Mouse (Mus musculus): Measurements from ENCODE around the gene Cma2.
"Not testable (repeated sequence)": the region's sequence is repeated elsewhere in the genome, so short reads cannot be mapped to it uniquely, and the experiment has no call there.

Gene Cma2

GRCm38 (mm10) chr14:55950346-55951030, at the start of gene Cma2:
Cma2 (plus strand) TSS chr14:55950980.
- DNase-seq (ENCODE audit: low spot score in 2 of 2), result no peak

DNA sequence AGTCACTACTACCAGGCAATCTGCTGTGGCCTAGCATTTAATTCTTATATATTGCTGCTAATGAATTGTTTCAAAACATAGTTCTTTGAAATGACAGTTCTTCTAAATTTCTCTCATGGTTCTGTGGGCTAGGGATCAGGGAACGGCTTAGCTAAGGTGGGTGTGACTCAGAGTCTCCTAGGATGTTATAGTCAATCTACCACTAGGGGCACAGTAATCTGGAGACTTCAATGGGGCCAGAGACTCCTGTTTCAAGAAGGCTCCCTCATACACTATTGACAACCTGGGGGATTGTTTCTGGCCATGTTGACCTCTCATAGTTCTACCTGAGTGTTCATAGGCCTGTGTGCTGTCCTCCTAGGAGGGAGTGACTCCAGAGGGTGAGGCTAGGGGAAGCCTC, 45.3 kb upstream of the Cma2 start:
- DNase-seq (ENCODE audit: low spot score in 2 of 2), result no peak

GRCm38 (mm10) chr14:55913406-55913805, 37.4 kb upstream of the Cma2 start:
- no peak for DNase-seq (ENCODE audit: low spot score in 2 of 2)

DNA sequence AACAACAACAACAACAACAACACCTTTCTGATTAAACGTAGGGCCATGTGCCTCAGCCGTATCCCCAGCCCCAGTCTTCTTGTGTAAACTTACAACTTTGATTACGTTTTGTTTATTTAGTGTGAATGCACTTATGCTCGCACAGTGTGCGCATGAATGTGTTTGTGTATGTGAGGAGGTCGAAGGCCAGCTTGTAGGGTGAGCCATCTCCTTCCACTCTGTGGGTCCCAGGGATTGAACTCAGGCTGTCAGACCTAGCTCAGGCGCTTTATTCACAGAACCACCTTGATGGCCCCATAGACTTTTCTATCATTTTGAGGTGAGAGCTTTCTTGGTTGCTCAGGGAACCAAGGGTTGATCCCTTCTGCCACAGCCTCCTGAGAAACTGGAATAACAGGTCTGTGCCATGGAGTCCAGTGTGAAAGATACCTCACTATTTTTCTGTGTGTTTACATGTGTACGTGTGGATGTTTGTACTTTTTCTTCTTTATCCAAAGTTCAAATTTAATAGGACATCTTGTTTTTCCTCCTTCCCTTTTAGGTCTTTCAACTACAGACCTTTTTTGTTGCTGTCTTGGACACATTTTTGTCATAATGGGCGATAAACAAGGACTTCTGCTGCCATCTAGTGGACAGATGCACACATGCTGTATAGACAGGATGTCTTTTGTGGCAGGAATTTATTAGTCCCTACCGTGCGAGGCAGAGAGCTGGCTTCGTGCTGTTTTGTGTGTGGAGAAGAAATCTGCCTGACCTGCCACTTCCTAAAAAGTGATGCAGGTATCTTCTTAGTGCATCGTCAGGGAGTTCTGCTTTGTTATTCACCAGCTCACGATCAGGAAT, 32.3 kb upstream of the Cma2 start:
- peak; percentile 71 to 75 for DNase-seq (ENCODE audit: low spot score in 2 of 2)

- no peak for DNase-seq (ENCODE audit: low spot score in 2 of 2)
Measured at GRCm38 (mm10) chr14:55922475-55923232, 28.1 kb upstream of the Cma2 start.

DNA sequence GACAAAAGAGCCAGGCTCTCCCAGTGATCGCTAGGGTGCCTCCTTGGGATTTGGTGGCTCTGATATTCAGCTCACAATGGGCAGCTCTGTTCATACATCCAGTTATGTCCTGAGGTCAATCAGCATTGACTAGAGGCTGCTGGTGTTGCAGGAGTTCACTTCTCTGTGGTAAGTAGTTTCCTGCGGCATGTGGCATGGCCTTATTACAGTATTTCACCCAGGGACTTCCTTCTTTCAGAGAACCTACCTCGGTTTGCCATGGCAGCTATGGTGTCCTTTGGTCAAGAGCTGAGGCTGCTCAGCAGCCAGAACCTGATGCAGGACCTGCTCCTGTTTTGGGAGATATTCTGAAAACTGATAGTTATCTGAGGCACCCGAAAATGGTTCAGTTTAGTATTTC, 23.9 kb upstream of the Cma2 start:
- no peak for DNase-seq (ENCODE audit: low spot score in 2 of 2)

DNA sequence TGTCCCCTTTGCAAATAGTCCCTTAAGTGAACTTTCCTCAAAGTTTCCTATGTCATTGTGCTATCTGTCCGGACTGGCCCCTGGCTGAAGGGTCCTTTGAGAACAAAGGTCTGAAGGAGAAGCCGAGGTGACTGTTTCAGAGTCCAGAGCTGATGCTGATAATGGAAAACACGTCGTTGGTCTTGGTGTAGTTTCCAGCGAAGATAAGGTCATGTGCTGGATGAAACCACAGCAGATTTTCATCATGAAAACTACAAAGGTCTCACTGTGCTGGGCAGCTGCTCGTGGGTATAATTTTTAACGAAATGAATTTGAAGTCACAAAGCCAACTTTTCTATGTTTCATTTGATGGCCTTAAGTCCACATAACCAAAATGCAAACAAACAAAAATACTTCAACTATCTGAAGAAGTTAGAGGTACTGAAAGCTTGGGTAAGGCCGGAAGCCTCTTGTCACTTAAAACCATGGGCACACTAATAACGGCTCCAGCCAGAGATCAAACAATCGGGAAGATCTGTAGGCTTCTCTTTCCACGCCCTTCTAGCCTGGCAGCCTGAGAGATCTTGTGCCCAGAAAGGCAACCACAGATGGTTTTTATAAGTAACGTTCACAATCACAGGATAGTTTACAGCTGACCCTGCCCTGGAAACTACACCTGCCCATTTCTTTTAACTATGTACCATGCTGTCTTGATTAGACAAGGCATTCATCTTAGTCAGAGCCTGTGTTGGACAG, 21.4 kb upstream of the Cma2 start:
- DNase-seq (ENCODE audit: low spot score in 2 of 2), result no peak

- DNase-seq (ENCODE audit: low spot score in 2 of 2), result no peak
Measured at GRCm38 (mm10) chr14:55933586-55933985, 17.2 kb upstream of the Cma2 start.

DNA sequence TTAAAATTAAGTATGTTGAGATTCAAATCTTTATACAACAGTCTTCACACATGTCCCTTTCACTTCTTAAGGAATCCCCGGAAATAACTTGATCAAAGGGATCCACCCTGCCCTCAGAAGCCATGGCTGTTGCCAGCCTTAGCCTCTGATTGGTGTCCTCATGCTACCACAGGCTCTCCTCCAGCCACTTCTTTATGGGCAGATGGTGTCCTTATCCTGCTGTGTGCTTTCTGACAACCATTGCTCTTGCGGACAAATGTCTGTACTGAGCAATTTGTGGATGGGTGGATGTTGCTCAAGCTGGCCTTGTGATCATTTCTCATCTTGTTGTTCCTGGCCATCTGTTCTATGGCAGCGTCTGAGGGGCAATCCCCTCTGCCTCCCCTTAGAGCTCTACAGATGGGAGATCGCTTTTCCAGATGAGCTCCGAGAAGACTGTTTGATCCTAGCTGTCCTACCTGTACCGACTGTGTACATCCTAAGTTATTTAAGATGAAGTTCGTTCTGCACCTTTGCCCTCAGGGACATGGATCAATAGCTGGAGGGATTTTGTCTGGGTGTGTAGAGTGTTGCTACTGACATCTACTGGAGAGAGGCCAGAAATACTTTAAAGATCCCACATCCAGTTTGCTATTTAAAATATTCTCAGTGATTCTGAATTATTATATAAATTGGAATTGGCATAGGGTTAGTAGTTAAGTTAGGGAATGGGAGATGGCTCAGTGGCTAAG, 10.5 kb upstream of the Cma2 start:
- DNase-seq (ENCODE audit: low spot score in 2 of 2), result no peak

DNA sequence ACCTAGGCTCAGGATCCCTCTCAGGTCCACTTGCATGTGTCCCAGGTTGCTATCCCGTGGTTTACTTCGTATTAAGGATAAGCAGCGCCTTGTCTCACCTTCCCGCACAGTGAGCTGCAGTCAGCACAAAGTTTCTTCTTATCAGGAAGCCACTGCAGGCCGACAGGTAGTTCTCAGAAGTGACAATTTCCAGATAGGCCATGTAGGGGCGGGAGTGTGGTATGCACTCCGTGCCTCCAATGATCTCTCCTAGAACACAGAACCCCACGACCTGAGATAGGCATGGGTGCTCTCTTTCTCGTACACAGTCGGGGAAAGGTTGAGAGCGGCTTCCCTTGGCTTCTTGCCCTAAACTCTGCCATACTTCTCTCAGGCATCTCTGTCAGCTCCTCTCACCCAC, 7.2 kb upstream of the Cma2 start:
- DNase-seq (ENCODE audit: low spot score in 2 of 2), result no peak

GRCm38 (mm10) chr14:55944575-55944974, 6.2 kb upstream of the Cma2 start, which contains the start of gene Cma1:
Cma1 (minus strand) TSS chr14:55944675.
- peak in 1 of 2 experiments; percentile 16 for DNase-seq (ENCODE audit: low spot score in 2 of 2)

- DNase-seq (ENCODE audit: low spot score in 2 of 2), result peak; percentile 48 to 72
Measured at GRCm38 (mm10) chr14:55946269-55946969, 4.4 kb upstream of the Cma2 start.

DNA sequence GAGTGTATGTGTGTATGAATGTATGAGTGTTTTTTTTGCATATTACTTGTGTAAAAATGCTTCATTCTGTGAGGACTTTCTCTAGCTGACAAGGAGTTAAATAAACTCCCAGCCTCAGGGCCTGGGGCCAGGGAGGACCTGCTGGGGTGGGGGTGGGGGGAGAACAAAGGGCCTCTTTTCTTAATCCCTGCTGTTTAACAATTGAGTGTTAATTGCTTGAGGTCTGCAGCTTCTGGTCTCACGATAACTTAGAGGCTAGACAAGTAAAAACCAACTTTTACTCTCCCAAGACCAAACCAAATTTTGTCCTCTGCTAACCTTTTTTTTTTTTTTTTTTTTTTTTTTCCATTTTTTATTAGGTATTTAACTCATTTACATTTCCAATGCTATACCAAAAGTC, 12.5 kb downstream of the Cma2 start:
- no peak for DNase-seq (ENCODE audit: low spot score in 2 of 2)

GRCm38 (mm10) chr14:55963900-55964299, 13.1 kb downstream of the Cma2 start:
- not testable (repeated sequence) for DNase-seq (ENCODE audit: low spot score in 2 of 2)

- not testable (repeated sequence) for DNase-seq (ENCODE audit: low spot score in 2 of 2)
Measured at GRCm38 (mm10) chr14:55987464-55987863, 36.7 kb downstream of the Cma2 start.

DNA sequence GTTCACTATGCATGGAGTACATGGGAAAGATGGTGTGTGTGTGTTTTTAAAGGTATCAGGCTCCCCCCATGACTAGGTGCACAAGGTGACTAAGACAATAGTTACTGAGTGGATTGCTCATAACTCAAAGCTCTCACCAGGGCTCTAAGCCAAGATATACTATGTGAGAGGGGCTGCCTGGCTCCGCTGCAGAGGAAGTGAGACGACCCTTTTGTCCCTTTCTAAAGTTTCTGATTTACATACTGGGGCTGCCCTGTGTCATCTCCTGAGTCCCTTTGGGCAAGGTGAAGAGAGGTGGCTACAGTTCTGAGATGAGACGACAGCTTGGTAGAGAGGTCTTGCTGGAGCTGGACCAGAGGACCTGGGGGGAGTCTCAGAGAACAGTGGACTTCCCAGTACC, 62.4 kb downstream of the Cma2 start:
- no peak for DNase-seq (ENCODE audit: low spot score in 2 of 2)

DNA sequence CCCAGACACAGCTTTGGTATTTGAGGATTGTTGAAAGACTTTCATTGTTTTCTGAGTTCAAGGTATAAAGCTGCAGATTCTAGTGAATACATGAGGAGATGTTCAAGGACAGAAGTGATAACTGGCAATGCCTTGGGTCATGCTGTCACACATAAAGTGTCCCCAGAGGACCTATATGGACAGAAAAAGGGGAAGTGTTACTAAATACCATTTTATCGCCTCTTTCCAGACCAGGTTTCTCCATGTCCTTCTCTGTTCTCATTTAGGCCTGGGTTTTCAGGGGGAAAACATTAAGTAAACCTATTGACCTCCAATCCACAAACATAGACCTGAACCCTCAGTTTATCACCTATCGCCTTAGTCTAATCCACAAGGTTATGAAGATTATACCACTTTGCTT, 63.1 kb downstream of the Cma2 start:
- DNase-seq (ENCODE audit: low spot score in 2 of 2), result no peak

- not testable (repeated sequence) for DNase-seq (ENCODE audit: low spot score in 2 of 2)
Measured at GRCm38 (mm10) chr14:56017671-56018070, 66.9 kb downstream of the Cma2 start, which contains the start of gene Mcpt1. Mcpt1 (plus strand) TSS chr14:56017971.

DNA sequence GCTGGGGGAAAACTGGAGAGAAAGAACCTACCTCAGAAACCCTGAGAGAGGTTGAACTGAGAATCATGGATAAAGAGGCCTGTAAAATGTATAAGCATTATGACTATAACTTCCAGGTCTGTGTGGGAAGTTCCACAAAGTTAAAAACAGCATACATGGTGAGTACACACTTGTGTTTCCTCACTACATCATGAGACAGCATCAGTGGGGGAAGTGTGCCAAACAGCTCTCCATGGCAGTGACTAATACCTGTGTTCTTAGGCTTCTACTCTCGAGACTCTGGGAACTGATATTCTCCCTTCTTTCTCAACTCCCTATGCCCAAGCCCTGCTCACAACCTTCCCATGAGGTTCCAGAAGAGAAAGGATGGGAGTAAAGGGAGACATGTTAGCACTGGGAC, 68.7 kb downstream of the Cma2 start:
- no peak for DNase-seq (ENCODE audit: low spot score in 2 of 2)

DNA sequence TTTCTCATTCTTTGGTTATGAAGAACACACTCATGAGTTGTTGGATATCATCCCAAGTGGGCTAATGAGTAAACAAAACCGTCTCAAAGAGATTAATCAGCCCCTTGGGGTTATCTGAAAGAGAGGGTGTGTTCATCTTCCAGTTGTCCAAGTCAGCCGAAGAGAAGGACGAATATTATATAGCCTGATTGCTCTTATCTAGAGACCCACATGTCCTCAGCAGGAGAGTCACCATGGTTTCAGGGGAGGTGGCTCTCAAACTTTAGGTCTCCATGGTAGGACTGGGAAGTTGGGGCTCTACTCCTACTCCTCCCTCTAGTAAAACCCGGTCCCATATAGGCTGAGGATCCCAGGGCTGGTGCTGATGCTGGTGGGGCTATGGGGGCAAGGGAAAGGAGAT, 70.5 kb downstream of the Cma2 start:
- not testable (repeated sequence) for DNase-seq (ENCODE audit: low spot score in 2 of 2)

Measured in natural killer cell, adult 2 months (primary cell).